Mouse (Mus musculus) heart, embryonic 15.5 days (tissue): ENCODE data around the gene Dirc2. TPM values are rescaled to one million over a fixed set of nuclear protein-coding genes. Genes with fewer than 3 reads are reported as not detected.

Experiments
- ATAC-seq: fragments of 200-750 bp; cut with Nextera tagmentation; replicated peaks from 2 replicates; pipeline ENCODE4 v1.8.0; 2017; ENCODE audit warnings: low read depth, moderate TSS enrichment; ENCODE audit not compliant: insufficient number of reproducible peaks, insufficient read depth, low FRiP score
- H3K27ac ChIP-seq: fragments of 300-500 bp; sonication (generic); 2 replicates; pipeline ENCODE4 v1.5.1; 2015; ENCODE audit warnings: mild to moderate bottlenecking, inconsistent platforms
- H3K27me3 ChIP-seq: fragments of 300-500 bp; sonication (generic); 2 replicates; pipeline ENCODE4 v1.6.1; 2015; ENCODE audit warnings: inconsistent platforms
- H3K36me3 ChIP-seq: fragments of 300-500 bp; sonication (generic); 2 replicates; pipeline ENCODE4 v1.6.1; 2015; ENCODE audit warnings: mild to moderate bottlenecking, inconsistent platforms
- H3K4me1 ChIP-seq: fragments of 300-500 bp; sonication (generic); replicated peaks from 2 replicates; pipeline ENCODE4 v1.6.1; 2015; ENCODE audit warnings: inconsistent platforms
- H3K4me2 ChIP-seq: fragments of 300-500 bp; sonication (generic); 2 replicates; pipeline ENCODE4 v1.6.1; 2015; ENCODE audit warnings: inconsistent platforms, mild to moderate bottlenecking, moderate library complexity
- H3K4me3 ChIP-seq: fragments of 300-500 bp; sonication (generic); 2 replicates; pipeline ENCODE4 v1.5.1; 2015; ENCODE audit warnings: mild to moderate bottlenecking, inconsistent platforms
- H3K9ac ChIP-seq: fragments of 300-500 bp; sonication (generic); 2 replicates; pipeline ENCODE4 v1.6.1; 2015; ENCODE audit warnings: mild to moderate bottlenecking, inconsistent platforms
- H3K9me3 ChIP-seq: fragments of 300-500 bp; sonication (generic); replicated peaks from 2 replicates; pipeline ENCODE4 v1.6.1; 2016; ENCODE audit warnings: inconsistent platforms
- whole genome bisulfite sequencing: fragments of 180-500 bp; shearing (Covaris S2); methylation state at CpG from one replicate; pipeline ENCODE4 v1.1.7; 2015; ENCODE audit warnings: mixed read lengths; 5-methylcytosine and 5-hydroxymethylcytosine counted together
- polyA plus RNA-seq: library from polyadenylated mRNA; unstranded; fragments of >200 nt; fragmentation: Nextera tagmentation; extraction: Ambion mirVana; gene quantifications from 2 replicates; pipeline ENCODE4 v1.2.1, GENCODE M21; 2015

Dirc2 gene
- polyA plus RNA-seq, 1 experiment from 2014 or later: 11.2 TPM

DNA sequence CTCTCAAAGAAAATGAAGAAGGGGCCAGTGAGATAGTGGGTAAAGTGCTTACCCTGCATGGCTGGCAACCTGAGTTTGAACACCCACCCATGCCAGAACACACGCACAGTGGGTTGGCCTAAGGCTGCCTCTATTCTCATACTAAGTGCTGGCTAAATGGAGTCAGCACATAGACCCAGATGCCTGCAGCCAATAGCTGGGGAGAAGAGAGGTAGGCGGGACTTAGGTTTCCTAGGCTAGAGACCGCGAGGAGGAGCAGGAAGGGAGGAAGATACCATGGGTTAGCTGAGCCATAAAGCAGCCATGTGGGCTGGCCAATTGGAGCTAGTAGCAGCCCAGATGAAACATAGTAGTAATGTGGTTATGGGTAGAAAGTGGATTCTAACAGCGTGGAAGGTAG is 3.4 kb upstream of the Dirc2 start:
- H3K27me3 ChIP-seq: no peaks in the 10 kb centered on the region
- WGBS: 83% methylated on average over 5 of the region's 5 CpGs
- no peak for ATAC-seq

GRCm38 (mm10) chr16:35771606-35772005 is 2.5 kb upstream of the Dirc2 start:
- H3K4me3 ChIP-seq: peak overlapping the region; percentile 93; the same call in 1 of the 2 replicates
- ATAC-seq: no peak

More for the DNA sequence above, 3.4 kb upstream of the Dirc2 start:
- H3K4me1 ChIP-seq: peaks cover 36% of the 10 kb centered on the region
- H3K4me2 ChIP-seq: no peak overlapping the region
- no peak overlapping the region for H3K4me3 ChIP-seq
- H3K9me3 ChIP-seq: no peaks in the 10 kb centered on the region
- H3K36me3 ChIP-seq: no peaks in the 10 kb centered on the region
- H3K27ac ChIP-seq: no peak overlapping the region
- H3K9ac ChIP-seq: no peak overlapping the region

DNA sequence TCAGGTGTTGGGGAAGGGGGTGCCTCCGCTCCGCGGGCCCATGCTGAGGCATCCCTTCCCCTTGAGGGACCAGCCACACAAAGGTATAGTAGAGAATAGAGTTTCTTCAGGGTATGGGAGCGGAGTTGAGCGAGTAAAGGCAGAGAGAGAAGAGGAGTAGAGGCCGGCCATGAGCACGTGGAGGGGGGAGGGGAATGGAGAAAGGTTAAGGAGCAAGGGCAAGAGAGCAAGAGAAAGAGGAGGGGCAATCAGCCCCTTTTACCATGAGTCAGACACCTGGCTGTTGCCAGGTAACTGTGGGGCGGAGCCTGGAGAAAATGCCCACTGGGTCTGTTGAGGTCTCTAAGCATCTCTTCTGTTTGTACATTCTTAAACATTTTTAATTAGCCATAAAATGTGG is 2.0 kb upstream of the Dirc2 start:
- ATAC-seq: no peak
- Histone ChIP-seq H3K4me3 (peak overlapping the region; percentile 93), H3K27me3 (no peaks in the 10 kb centered on the region), H3K9ac (peak overlapping the region; percentile 76; the same call in 1 of the 2 replicates), H3K4me2 (peak overlapping the region; percentile 96), H3K9me3 (no peaks in the 10 kb centered on the region), H3K4me1 (peaks cover 26% of the 10 kb centered on the region), H3K36me3 (no peaks in the 10 kb centered on the region), H3K27ac (no peak overlapping the region)
- WGBS: 25% methylated on average over 8 of the region's 8 CpGs

More at GRCm38 (mm10) chr16:35771606-35772005, 2.5 kb upstream of the Dirc2 start:
- no peak overlapping the region for H3K4me2 ChIP-seq
- H3K4me1 ChIP-seq: peaks cover 31% of the 10 kb centered on the region
- no peak overlapping the region for H3K27ac ChIP-seq
- H3K36me3 ChIP-seq: no peaks in the 10 kb centered on the region
- no peaks in the 10 kb centered on the region for H3K27me3 ChIP-seq
- no peaks in the 10 kb centered on the region for H3K9me3 ChIP-seq
- no peak overlapping the region for H3K9ac ChIP-seq
- WGBS: 80% methylated on average over 5 of the region's 5 CpGs

DNA sequence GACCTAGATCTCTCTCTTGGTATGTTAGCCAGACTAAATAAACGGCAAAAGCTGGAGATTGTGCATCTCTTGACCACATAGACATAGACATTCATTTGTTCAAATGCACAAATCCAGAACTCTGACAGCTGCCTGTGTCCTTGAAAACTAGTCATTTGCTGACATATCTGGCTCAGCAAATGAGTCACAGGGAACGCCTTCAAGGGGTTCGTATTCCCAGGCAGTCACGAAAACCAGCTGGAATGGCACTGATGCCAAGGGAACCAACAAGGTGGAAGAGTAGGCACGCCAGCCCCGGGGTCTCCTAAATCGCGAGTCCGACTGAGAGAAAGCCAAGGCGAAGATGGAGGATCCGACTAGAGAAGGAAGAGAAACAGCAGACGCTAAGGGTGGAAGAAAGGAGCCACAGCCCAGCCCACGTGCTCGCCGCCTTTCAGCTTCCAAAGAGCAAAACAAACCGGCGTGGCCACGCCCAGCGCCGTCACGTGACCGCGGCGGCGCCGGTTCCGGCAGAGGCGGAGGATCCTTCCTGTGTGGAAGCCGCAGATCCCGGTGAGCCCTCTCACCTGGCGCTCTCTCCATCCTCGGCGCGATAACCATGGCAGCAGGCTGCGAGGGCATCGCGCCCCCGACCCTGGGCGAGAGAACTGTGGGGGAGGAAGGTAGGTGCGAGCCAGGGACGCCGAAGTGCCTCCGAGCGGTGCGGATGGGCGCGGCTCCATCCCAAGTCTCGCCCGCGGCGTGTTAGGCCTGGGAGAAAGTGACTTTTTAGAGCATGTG is 912 bp upstream of the Dirc2 start, which contains the start of gene Hspbap1:
TSS of gene Hspbap1 (plus strand) at position 498 of the 780 bp plus-strand sequence.
- peak within 1 kb of the TSS; percentile 69 for H3K27ac ChIP-seq
- peaks cover 25% of the 10 kb centered on the region for H3K4me1 ChIP-seq
- H3K27me3 ChIP-seq: no peaks in the 10 kb centered on the region
- ATAC-seq: peak; percentile 35; the same call in 1 of the 2 replicates
- no peaks in the 10 kb centered on the region for H3K36me3 ChIP-seq
- H3K9ac ChIP-seq: peak within 1 kb of the TSS; percentile 87
- H3K4me2 ChIP-seq: peak within 1 kb of the TSS; percentile 96
- peak within 1 kb of the TSS; percentile 93 for H3K4me3 ChIP-seq
- H3K9me3 ChIP-seq: no peaks in the 10 kb centered on the region
- WGBS: under 1% methylated on average over 51 of the region's 51 CpGs

DNA sequence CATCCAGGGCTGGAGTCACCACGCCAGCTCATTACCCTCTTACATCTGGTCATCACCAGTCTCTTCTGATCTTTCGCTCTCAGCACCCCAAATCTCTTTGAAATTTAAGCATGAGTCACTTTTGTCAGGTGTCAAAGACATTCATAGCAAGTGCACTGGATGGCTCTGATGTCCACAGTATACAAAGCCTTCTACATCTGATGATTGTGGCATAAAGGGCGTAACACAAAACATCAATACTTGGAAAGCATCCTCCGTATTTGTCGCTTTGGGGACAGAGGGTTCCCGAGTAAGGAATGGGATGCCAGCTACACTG is 729 bp downstream of the Dirc2 start:
- Histone ChIP-seq H3K4me3 (peak overlapping the region; percentile 93), H3K27me3 (no peaks in the 10 kb centered on the region)
- ATAC-seq: no peak

GRCm38 (mm10) chr16:35766366-35766765 is 2.8 kb downstream of the Dirc2 start:
- 83% methylated on average over 3 of the region's 3 CpGs for WGBS
- H3K36me3 ChIP-seq: no peaks in the 10 kb centered on the region
- H3K27ac ChIP-seq: no peak overlapping the region
- H3K9me3 ChIP-seq: no peaks in the 10 kb centered on the region
- no peak for ATAC-seq
- H3K27me3 ChIP-seq: no peaks in the 10 kb centered on the region
- peaks cover 32% of the 10 kb centered on the region for H3K4me1 ChIP-seq
- no peak overlapping the region for H3K4me3 ChIP-seq
- H3K4me2 ChIP-seq: no peak overlapping the region
- no peak overlapping the region for H3K9ac ChIP-seq

More for the DNA sequence above, 729 bp downstream of the Dirc2 start:
- Histone ChIP-seq H3K9ac (peak overlapping the region; percentile 87), H3K4me1 (peaks cover 32% of the 10 kb centered on the region), H3K36me3 (no peaks in the 10 kb centered on the region), H3K27ac (no peak overlapping the region), H3K4me2 (peak overlapping the region; percentile 96), H3K9me3 (no peaks in the 10 kb centered on the region)
- WGBS: 26% methylated on average over 6 of the region's 6 CpGs

GRCm38 (mm10) chr16:35765449-35765848 is 3.7 kb downstream of the Dirc2 start:
- no peak overlapping the region for H3K27ac ChIP-seq
- H3K4me2 ChIP-seq: no peak overlapping the region
- H3K36me3 ChIP-seq: no peaks in the 10 kb centered on the region
- no peak overlapping the region for H3K9ac ChIP-seq
- WGBS: 67% methylated on average over 2 of the region's 2 CpGs
- H3K9me3 ChIP-seq: no peaks in the 10 kb centered on the region
- no peak overlapping the region for H3K4me3 ChIP-seq
- peaks cover 23% of the 10 kb centered on the region for H3K4me1 ChIP-seq
- H3K27me3 ChIP-seq: no peaks in the 10 kb centered on the region
- ATAC-seq: no peak

- Histone ChIP-seq H3K9me3 (no peaks in the 10 kb centered on the region), H3K4me2 (no peak overlapping the region), H3K27me3 (no peaks in the 10 kb centered on the region), H3K36me3 (no peaks in the 10 kb centered on the region), H3K4me1 (peaks cover 22% of the 10 kb centered on the region), H3K27ac (no peak overlapping the region), H3K9ac (no peak overlapping the region), H3K4me3 (no peak overlapping the region)
- ATAC-seq: no peak
- WGBS: 81% methylated on average over 1 of the region's 1 CpGs
These were observed 4.2 kb downstream of the Dirc2 start for GRCm38 (mm10) chr16:35764941-35765340.

DNA sequence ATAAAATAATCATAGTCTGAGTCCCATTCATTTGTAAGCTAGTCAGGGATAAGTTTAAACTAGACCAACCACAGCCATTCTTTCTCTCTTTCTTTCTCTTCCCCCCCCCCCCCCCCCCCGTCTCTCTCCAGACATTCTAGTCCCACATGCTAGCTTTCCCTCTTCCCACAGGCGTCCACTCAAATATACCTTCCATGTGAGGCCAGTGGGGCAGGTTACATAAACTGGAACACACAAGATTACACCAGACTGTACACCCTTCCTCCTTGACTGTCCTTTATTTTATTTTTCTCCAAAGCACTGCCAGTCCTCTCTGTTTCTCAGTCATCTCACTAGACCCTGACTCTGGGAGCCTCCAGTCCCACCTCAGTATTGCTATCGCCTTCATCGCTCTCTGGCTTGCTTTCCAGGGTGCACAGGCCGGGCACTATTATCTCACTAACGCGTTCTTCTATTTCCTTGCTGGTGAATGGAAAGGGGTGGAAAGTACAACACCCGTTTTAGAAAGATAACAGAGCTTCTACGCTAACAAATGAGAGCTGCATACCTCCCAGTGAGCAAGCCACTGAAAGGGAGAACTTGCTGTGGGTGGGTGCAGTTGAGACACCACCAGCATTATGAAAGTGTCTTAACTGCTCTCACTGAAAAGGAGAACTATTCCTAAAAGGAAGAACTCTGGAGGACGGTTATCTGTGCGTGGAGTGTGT is 5.4 kb downstream of the Dirc2 start:
- Histone ChIP-seq H3K9ac (no peak overlapping the region), H3K4me3 (no peak overlapping the region), H3K9me3 (no peaks in the 10 kb centered on the region), H3K27ac (peak overlapping the region; percentile 25; the same call in 1 of the 2 replicates), H3K4me1 (peaks cover 16% of the 10 kb centered on the region), H3K27me3 (no peaks in the 10 kb centered on the region), H3K4me2 (no peak overlapping the region; the same call in 1 of the 2 replicates), H3K36me3 (no peaks in the 10 kb centered on the region)
- ATAC-seq: no peak
- WGBS: 23% methylated on average over 11 of the region's 11 CpGs

DNA sequence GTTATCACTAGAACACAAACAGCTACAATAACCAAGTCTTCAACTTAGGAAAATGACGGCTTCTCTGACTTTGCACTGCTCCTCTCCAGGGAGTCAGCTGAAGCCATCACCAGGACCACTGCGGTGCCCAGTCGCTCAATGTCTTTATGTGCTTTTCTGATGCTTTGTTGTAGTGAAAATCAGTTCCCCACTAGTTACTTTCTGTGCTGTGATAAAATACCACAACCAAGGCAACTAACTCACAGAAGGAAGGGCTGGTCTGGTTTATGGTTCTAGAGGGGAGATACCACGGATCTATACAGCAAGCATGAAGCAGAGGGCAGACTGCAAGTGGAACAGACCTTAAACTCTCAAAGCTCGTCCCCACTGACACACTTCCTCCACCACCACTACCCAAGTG is 9.8 kb downstream of the Dirc2 start:
- H3K9ac ChIP-seq: no peak overlapping the region
- H3K27ac ChIP-seq: no peak overlapping the region
- H3K4me3 ChIP-seq: no peak overlapping the region
- ATAC-seq: no peak
- 80% methylated on average over 5 of the region's 5 CpGs for WGBS
- no peaks in the 10 kb centered on the region for H3K36me3 ChIP-seq
- H3K27me3 ChIP-seq: no peaks in the 10 kb centered on the region
- H3K4me2 ChIP-seq: no peak overlapping the region
- peaks cover 7% of the 10 kb centered on the region for H3K4me1 ChIP-seq
- H3K9me3 ChIP-seq: no peaks in the 10 kb centered on the region

DNA sequence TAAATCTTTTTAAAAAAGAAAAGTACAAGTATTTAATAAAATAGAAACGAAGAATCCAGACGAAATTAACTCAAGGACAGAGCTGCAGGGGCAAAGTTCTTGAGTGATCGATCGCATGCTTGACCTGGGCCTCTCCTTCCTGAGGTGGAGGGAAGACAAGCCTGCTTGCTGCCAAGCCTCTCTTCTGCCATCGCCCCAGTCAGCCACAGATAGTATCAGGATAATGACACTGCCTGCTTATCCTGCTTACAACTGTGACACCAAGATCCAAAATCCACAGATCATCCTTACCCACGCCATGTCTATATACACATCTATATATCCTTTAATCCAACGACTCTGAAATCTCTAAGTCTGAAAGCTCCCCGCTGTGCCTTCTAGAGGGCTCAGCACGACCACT is 12.5 kb downstream of the Dirc2 start:
- Histone ChIP-seq H3K4me3 (no peak overlapping the region), H3K9me3 (no peaks in the 10 kb centered on the region), H3K27ac (no peak overlapping the region), H3K27me3 (no peaks in the 10 kb centered on the region), H3K4me1 (0 out of 2 replicates have a peak, but pooled peaks cover 2% of the 10 kb centered on the region), H3K9ac (no peak overlapping the region), H3K36me3 (no peaks in the 10 kb centered on the region), H3K4me2 (no peak overlapping the region)
- ATAC-seq: no peak
- 84% methylated on average over 9 of the region's 9 CpGs for WGBS
